Mouse (Mus musculus) midbrain, postnatal 0 days (tissue): Measurements from ENCODE around the gene Tomm34. TPM values are rescaled to one million over a fixed set of nuclear protein-coding genes. Genes with fewer than 3 reads are reported as not detected.

Experiments used
- ATAC-seq: fragments of 200-750 bp; cut with Nextera tagmentation; 2 replicates; pipeline ENCODE4 v1.8.0; 2017; ENCODE audit warnings: moderate number of reproducible peaks, mild to moderate bottlenecking, moderate TSS enrichment, moderate library complexity; ENCODE audit not compliant: low FRiP score
- DNase-seq: peaks from one replicate; pipeline ENCODE4 v3.0.0-alpha.2; 2015; ENCODE audit warnings: low spot score
- H3K27ac ChIP-seq: fragments of 300-500 bp; sonication (generic); 2 replicates; pipeline ENCODE4 v1.5.1; 2014; ENCODE audit warnings: low read depth, mild to moderate bottlenecking, low read length, mixed read lengths
- H3K27me3 ChIP-seq: fragments of 300-500 bp; sonication (generic); 2 replicates; pipeline ENCODE4 v1.6.1; 2014; ENCODE audit warnings: low read length, control low read depth, mixed read lengths; ENCODE audit not compliant: insufficient read depth
- H3K36me3 ChIP-seq: fragments of 300-500 bp; sonication (generic); 2 replicates; pipeline ENCODE4 v1.6.1; 2014; ENCODE audit warnings: low read length, control low read depth, mixed read lengths; ENCODE audit not compliant: insufficient read depth
- H3K4me1 ChIP-seq: fragments of 300-500 bp; sonication (generic); 2 replicates; pipeline ENCODE4 v1.6.1; 2014; ENCODE audit warnings: mild to moderate bottlenecking, control low read depth, antibody characterized with exemption, low read length, mixed read lengths; ENCODE audit not compliant: insufficient read depth
- H3K4me2 ChIP-seq: fragments of 300-500 bp; sonication (generic); 2 replicates; pipeline ENCODE4 v1.6.1; 2014; ENCODE audit warnings: low read depth, mild to moderate bottlenecking, low read length, mixed read lengths; ENCODE audit not compliant: poor library complexity, severe bottlenecking
- H3K4me3 ChIP-seq: fragments of 300-500 bp; sonication (generic); 2 replicates; pipeline ENCODE4 v1.5.1; 2014; ENCODE audit warnings: low read depth, mild to moderate bottlenecking, low read length, moderate library complexity
- H3K9ac ChIP-seq: fragments of 300-500 bp; sonication (generic); replicated peaks from 2 replicates; pipeline ENCODE4 v1.6.1; 2014; ENCODE audit warnings: mild to moderate bottlenecking, low read length, moderate library complexity, mixed read lengths; ENCODE audit not compliant: poor library complexity, severe bottlenecking
- H3K9me3 ChIP-seq: fragments of 300-500 bp; sonication (generic); 2 replicates; pipeline ENCODE4 v1.6.1; 2016; ENCODE audit warnings: low read length, control low read depth
- CTCF ChIP-seq: IDR thresholded peaks from 2 replicates; pipeline ENCODE4 v1.5.1; 2016; ENCODE audit warnings: antibody characterized with exemption, mild to moderate bottlenecking
- WGBS: fragments of 180-500 bp; shearing (Covaris S2); extraction: QIAGEN DNeasy Blood & Tissue Kit; methylation state at CpG from one replicate; pipeline ENCODE4 v1.1.7; 2014; 5-methylcytosine and 5-hydroxymethylcytosine counted together
- polyA plus RNA-seq: library from polyadenylated mRNA; unstranded; fragments of >200 nt; fragmentation: Nextera tagmentation; extraction: Ambion mirVana; gene quantifications from 2 replicates; pipeline ENCODE4 v1.2.1, GENCODE M21; 2015
- total RNA-seq: library from RNA; depleted of rRNA; stranded (reverse); fragments of >200 nt; gene quantifications from 2 replicates; pipeline ENCODE4 v1.2.3, GENCODE M21; 2014; rRNA removed

Gene Tomm34
- 32.4 and 34.7 TPM in 2 replicates for total RNA-seq
- polyA plus RNA-seq: 45.3 and 46.7 TPM in 2 replicates

GRCm38 (mm10) chr2:164070765-164071436, at the start of gene Tomm34:
TSS of gene Tomm34 (minus strand) at chr2:164071169.
- H3K4me2 ChIP-seq: peak within 1 kb of the TSS; percentile 93
- peaks cover 3% of the 10 kb centered on the region; the same call in 1 of the 2 replicates for H3K36me3 ChIP-seq
- peak within 1 kb of the TSS; percentile 95 for H3K4me3 ChIP-seq
- peak; percentile 95 for DNase-seq
- no peaks in the 10 kb centered on the region for H3K27me3 ChIP-seq
- TF ChIP-seq CTCF: 0 out of 2 replicates have a peak, but pooled peaks have one; percentile 4
- peak; percentile 94 for ATAC-seq
- WGBS: under 1% methylated on average over 54 of the region's 55 CpGs
- peak within 1 kb of the TSS; percentile 94 for H3K9ac ChIP-seq
- peak within 1 kb of the TSS; percentile 83 for H3K27ac ChIP-seq
- H3K4me1 ChIP-seq: no peaks in the 10 kb centered on the region; the same call in 1 of the 2 replicates
- H3K9me3 ChIP-seq: no peaks in the 10 kb centered on the region

GRCm38 (mm10) chr2:164119503-164119902, 48.5 kb upstream of the Tomm34 start:
- ATAC-seq (no peak), DNase-seq (no peak)
- TF ChIP-seq CTCF: no peak
- H3K36me3 ChIP-seq: peaks cover 19% of the 10 kb centered on the region; the same call in 1 of the 2 replicates
- H3K27me3 ChIP-seq: no peaks in the 10 kb centered on the region
- H3K4me1 ChIP-seq: no peaks in the 10 kb centered on the region
- no peak overlapping the region for H3K9ac ChIP-seq
- 95% methylated on average over 6 of the region's 6 CpGs for WGBS
- H3K4me2 ChIP-seq: no peak overlapping the region
- no peak overlapping the region for H3K4me3 ChIP-seq
- H3K9me3 ChIP-seq: no peaks in the 10 kb centered on the region
- no peak overlapping the region for H3K27ac ChIP-seq

- 93% methylated on average over 10 of the region's 10 CpGs for WGBS
- no peaks in the 10 kb centered on the region for H3K9me3 ChIP-seq
- no peak overlapping the region for H3K9ac ChIP-seq
These were observed 44.6 kb upstream of the Tomm34 start for GRCm38 (mm10) chr2:164115531-164115930.

GRCm38 (mm10) chr2:164114051-164114450, 43.1 kb upstream of the Tomm34 start:
- Histone ChIP-seq H3K4me1 (no peaks in the 10 kb centered on the region), H3K27ac (no peak overlapping the region), H3K9me3 (no peaks in the 10 kb centered on the region), H3K4me2 (no peak overlapping the region), H3K27me3 (no peaks in the 10 kb centered on the region), H3K36me3 (peaks cover 7% of the 10 kb centered on the region; the same call in 1 of the 2 replicates), H3K4me3 (no peak overlapping the region), H3K9ac (no peak overlapping the region)
- no peak for TF ChIP-seq CTCF
- no peak for DNase-seq
- 90% methylated on average over 6 of the region's 6 CpGs for WGBS
- ATAC-seq: no peak

More at GRCm38 (mm10) chr2:164115531-164115930, 44.6 kb upstream of the Tomm34 start:
- Histone ChIP-seq H3K27me3 (no peaks in the 10 kb centered on the region), H3K4me3 (no peak overlapping the region), H3K27ac (no peak overlapping the region), H3K4me1 (no peaks in the 10 kb centered on the region), H3K36me3 (peaks cover 16% of the 10 kb centered on the region; the same call in 1 of the 2 replicates), H3K4me2 (no peak overlapping the region)
- ATAC-seq (no peak), DNase-seq (no peak)
- TF ChIP-seq CTCF: no peak

- Histone ChIP-seq H3K4me3 (no peak overlapping the region), H3K9ac (no peak overlapping the region)
- 92% methylated on average over 8 of the region's 8 CpGs for WGBS
These were observed 40.6 kb upstream of the Tomm34 start for GRCm38 (mm10) chr2:164111546-164111945.

GRCm38 (mm10) chr2:164108501-164108900, 37.5 kb upstream of the Tomm34 start:
- Histone ChIP-seq H3K4me2 (no peak overlapping the region), H3K9me3 (no peaks in the 10 kb centered on the region), H3K9ac (no peak overlapping the region), H3K27me3 (no peaks in the 10 kb centered on the region), H3K4me3 (no peak overlapping the region), H3K36me3 (0 out of 2 replicates have a peak, but pooled peaks cover 4% of the 10 kb centered on the region), H3K27ac (no peak overlapping the region), H3K4me1 (no peaks in the 10 kb centered on the region)
- no peak for DNase-seq
- no peak for TF ChIP-seq CTCF
- ATAC-seq: no peak
- 35% methylated on average over 4 of the region's 4 CpGs for WGBS

More at GRCm38 (mm10) chr2:164111546-164111945, 40.6 kb upstream of the Tomm34 start:
- Histone ChIP-seq H3K36me3 (0 out of 2 replicates have a peak, but pooled peaks cover 6% of the 10 kb centered on the region), H3K4me2 (no peak overlapping the region), H3K27me3 (no peaks in the 10 kb centered on the region), H3K4me1 (no peaks in the 10 kb centered on the region), H3K27ac (no peak overlapping the region), H3K9me3 (no peaks in the 10 kb centered on the region)
- TF ChIP-seq CTCF: no peak
- no peak for ATAC-seq
- DNase-seq: no peak
